Mouse (Mus musculus): ENCODE data around the gene H2-Eb1. TPM values are rescaled to one million over a fixed set of nuclear protein-coding genes. Genes with fewer than 3 reads are reported as not detected.
"Not testable (repeated sequence)": the region's sequence is repeated elsewhere in the genome, so short reads cannot be mapped to it uniquely, and the experiment has no call there.

The H2-Eb1 gene
- total RNA-seq, 1 experiment from 2014 or later = 17.9 TPM

DNA sequence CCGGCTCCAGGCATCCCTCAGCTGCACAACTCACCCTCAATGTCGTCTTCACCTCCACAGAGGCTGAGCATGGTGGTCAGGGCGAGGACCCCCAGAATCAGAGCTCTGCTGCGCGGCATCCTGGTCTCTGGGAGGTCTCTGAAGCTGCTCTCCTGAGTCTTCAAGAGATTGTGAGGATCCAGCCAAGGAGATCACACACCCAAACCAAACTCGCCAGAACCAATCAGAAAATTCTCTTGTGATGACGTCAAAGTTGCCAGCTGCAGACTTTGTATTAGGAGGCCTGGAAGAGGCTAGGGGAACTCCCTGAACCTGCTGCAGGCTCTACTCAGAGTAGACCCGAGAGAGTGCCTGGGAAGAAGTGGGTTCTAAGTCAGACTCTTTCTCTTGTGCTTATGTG is 18.0 kb upstream of the H2-Eb1 start, which contains the start of gene H2-Aa:
Gene H2-Aa, minus strand, starts transcription at position 176 of the 400 bp plus-strand sequence.
- ATAC-seq (replicated peaks; ENCODE audit: low read depth, poor library complexity, severe bottlenecking) = peak; percentile 80

DNA sequence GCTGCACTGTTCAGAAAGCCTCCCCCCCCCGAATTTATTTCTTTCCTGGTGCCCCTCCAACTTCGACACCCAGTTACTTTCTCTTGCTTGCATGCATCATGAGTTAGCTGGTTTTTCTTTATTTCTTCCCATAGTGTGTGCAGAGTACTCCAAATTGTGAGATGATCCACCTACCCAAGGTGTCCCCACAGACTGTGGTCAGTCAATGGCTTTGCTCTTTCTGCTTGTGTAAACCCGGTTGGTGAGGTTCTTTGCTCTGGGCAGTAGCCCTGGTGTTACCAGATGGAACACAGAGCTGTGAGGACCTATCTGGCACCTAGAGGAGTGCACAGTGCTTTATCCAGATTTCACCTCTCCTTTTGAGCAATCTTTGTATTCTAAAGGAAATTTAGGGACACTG is 17.5 kb upstream of the H2-Eb1 start:
- ATAC-seq (replicated peaks; ENCODE audit: low read depth, poor library complexity, severe bottlenecking) = no peak

- peak; percentile 71 for ATAC-seq (replicated peaks; ENCODE audit: low read depth, poor library complexity, severe bottlenecking)
These were observed 14.1 kb upstream of the H2-Eb1 start for GRCm38 (mm10) chr17:34291609-34292008.

- ATAC-seq (replicated peaks; ENCODE audit: low read depth, poor library complexity, severe bottlenecking) = no peak
These were observed 13.1 kb upstream of the H2-Eb1 start for GRCm38 (mm10) chr17:34292570-34292969.

DNA sequence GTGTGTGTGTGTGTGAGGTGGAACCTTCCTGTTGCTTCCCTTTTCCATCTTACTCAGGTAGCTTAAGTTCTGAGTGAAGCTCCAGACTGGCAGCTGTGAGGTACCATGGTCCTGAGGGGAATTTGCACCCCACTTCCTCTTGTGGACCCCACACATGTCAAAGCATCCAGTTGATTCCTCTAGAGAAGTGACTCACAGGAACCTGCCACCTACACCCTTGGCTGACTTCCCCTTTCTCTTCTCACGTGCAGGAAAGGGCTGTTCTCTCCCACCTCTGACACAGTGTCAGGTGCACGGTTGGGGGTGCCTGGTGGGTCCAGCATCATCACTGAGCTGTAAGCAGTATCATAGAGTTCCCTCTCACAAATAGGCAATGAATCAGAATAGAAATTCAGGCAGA is 12.1 kb upstream of the H2-Eb1 start:
- peak; percentile 55 for ATAC-seq (replicated peaks; ENCODE audit: low read depth, poor library complexity, severe bottlenecking)

DNA sequence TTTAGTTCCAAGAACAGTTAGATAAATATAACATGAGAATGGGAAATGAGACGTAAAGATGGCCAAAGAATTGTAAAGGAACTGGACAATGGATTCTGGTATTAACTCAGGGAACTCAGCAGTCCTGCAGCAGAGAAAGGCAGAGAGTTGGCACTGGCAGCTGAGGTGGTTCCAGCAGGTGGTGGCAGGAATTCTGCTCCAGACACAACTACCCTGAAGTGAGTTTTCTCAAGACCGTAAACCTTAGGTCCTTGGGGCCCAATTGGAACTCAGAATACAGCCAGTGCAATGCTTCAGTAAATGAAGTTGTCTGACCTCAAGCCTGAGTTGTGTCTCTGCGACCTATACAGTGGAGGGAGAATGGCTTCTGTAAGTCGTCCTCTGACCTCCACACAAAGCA is 11.4 kb upstream of the H2-Eb1 start:
- no peak for ATAC-seq (replicated peaks; ENCODE audit: low read depth, poor library complexity, severe bottlenecking)

GRCm38 (mm10) chr17:34295307-34295706 is 10.4 kb upstream of the H2-Eb1 start:
- ATAC-seq (replicated peaks; ENCODE audit: low read depth, poor library complexity, severe bottlenecking) = no peak

DNA sequence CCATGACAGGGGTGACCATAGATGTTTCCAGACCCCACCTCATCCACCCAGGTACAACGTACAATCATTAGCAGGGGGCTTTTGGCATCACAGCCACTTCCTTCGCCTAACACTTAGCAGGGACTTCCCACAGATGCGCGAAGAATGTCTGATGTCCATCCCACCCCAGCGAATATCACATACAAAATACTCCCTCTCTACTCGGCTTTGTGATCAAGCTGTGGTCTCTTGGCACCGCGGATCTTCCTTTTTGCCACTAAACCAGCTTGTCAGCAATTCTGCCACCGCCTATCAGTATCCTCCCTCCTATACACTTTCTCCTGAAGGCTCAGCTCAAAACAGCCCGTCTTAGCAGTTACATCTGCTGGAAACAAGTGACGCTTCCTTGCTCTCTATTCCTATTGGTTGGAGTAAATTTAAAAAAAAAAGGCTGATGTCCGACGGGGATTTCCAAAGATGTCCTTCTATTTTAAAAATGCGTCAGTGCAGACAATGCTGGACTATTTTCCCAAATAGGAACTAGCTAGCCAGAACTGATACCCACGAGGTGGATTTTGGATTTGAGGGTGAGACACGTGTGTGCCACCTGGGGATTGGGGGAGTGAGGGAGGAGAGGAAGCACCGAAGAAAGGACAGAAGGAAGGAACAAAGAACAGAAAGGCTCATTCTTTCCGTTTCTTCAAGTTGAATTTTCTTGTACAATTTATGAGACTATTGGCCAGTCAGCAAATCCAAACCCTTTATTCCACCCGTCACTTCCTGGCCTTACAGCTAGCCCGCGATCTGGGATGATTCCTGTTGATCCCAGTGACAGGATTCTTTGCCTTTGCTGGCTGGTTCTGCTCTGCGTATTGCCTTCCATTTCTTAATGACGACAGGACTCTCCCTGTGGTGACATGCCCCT is 9.5 kb upstream of the H2-Eb1 start:
- peak; percentile 67; the same call in 1 of the 2 replicates for ATAC-seq (replicated peaks; ENCODE audit: low read depth, poor library complexity, severe bottlenecking)

- ATAC-seq (replicated peaks; ENCODE audit: low read depth, poor library complexity, severe bottlenecking) = no peak
These were observed 6.3 kb upstream of the H2-Eb1 start for GRCm38 (mm10) chr17:34299356-34299755.

GRCm38 (mm10) chr17:34300071-34300470 is 5.6 kb upstream of the H2-Eb1 start:
- ATAC-seq (replicated peaks; ENCODE audit: low read depth, poor library complexity, severe bottlenecking) = no peak

DNA sequence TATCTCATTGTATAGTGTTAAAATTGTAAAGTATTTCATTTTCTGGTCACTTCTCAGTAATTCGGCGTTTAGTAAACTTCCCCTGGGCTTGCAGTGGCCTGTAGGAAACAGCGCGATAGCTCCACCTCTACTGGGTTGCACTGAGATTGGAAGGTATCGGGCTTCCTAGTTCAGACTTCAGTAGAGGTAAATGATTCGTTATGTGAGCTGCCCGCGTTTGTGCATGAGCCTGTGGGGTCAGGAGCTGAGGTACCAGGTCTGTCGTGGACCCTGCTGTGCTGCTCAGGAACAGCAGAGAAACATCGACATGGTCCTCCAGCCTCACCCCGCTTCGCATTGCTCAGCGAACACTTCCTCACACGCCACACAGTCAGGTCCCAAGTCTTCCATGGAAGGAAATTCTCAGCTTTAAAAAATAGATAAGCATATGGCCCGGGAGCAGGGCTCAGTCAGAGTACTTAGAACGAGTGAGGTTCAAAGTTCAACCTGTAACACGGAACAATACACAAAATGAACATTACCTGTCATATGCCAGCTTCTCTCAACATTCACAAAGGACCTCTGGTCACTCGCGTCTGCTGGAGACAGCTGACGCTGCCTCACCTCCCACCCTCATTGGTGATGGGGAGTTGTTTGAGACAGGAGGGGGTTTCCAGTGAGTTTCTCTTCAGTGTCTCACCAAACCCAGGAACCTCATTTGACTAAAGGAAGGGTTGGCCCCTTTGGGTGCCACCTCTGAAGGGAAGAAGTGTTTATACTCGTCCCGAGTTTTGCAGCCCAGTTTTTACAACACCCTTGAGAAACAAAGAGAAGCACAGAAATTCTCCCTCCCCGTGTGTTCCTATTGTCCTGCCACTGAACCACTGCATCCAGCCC is 4.7 kb upstream of the H2-Eb1 start:
- no peak for ATAC-seq (replicated peaks; ENCODE audit: low read depth, poor library complexity, severe bottlenecking)

- no peak for ATAC-seq (replicated peaks; ENCODE audit: low read depth, poor library complexity, severe bottlenecking)
These were observed 3.9 kb upstream of the H2-Eb1 start for GRCm38 (mm10) chr17:34301670-34302190.

DNA sequence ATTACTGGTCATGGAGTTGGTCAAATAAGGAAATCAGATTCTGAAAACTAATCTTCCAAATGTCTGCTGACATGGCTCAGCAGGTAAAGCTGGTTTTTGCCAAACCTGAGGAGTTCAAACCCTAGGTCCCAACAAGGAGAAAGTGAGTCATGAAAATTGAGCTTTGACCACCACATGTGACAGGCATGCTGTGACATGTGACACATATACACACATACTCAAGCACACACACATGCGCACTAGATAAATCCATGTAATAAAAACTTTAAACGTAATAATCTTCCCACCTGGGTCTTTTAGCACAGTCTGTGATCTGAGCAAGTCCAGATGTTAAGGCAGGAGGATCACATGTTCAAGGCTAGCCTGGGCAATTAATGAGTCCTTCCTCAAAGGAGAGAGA is 1.9 kb upstream of the H2-Eb1 start:
- ATAC-seq (replicated peaks; ENCODE audit: low read depth, poor library complexity, severe bottlenecking) = no peak

DNA sequence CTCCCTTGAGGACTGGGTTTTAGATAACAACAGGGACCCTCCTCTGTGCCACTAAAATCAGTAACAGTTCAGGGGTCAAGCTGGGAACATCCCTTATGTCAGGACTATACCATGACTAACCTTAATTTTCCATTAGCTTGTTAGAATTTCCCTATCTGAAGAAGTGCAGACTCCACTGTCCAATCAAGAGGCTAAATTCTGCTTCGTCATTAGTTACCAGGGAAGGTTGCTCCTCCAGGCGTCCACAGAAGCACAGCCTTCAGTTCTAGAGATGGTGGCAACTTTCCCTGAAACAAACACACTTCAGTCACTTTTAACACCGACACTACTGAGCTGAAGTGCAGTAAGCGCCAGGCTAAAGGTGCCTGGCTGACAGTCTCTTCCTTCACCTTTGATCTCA is 916 bp upstream of the H2-Eb1 start:
- peak; percentile 67 for ATAC-seq (replicated peaks; ENCODE audit: low read depth, poor library complexity, severe bottlenecking)

DNA sequence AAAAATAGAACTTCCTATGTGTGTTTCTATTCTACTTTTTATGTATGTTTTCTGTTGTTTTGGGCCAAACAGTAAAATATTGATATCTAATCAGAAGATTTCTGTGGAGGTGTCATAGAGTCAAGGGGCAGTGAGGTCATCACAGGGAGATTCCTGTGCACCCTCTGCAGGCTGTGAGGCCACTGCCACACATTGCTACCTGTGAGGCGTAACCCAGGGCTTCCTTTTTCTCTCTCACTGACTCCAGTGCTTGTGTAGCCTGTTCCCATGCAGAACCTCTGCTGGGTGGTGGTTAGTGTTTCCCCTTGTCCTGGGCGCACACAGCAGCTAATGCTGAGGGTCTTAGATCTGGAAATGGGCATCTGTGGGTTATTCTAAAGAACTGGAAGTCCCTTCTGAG is 740 bp downstream of the H2-Eb1 start:
- ATAC-seq (replicated peaks; ENCODE audit: low read depth, poor library complexity, severe bottlenecking) = no peak

DNA sequence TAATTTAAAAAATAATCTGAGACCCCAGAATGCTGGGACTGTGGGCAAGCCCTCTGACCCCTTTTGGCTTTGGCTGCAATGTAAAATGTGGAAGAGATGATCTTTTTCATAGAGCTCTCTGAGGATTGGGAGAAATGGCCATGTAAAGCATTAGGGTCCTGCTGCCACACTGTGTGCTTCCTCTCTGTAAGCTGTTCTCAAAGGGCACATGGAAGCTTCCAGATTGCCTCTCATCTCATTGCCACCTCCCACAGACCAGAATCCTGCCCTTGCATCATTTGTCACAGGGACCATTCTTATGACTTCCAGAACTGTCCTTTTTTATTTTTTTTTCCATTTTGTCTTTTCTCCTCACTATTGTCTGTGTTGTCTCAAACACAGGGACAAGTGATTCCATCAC is 1.5 kb downstream of the H2-Eb1 start:
- no peak for ATAC-seq (replicated peaks; ENCODE audit: low read depth, poor library complexity, severe bottlenecking)

DNA sequence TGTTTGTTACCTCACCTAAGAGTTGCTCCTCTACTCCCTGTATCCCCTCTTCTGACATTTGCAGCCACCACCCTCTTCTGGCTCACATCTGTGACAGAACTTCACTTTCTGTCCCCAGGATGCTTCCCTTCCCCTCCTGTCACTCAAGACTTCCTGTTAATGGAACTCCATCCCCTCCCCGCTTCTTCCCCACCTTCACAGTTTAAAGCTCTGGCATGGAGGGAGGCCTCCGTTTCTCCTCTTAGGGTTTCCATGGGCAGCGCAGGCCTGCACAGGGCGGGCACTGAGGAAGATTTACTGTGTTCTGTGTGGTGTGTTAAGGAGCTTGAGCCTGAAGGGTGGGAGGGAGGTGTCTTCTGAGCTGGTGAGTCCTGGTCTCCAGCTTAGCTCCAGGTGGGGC is 2.5 kb downstream of the H2-Eb1 start:
- no peak for ATAC-seq (replicated peaks; ENCODE audit: low read depth, poor library complexity, severe bottlenecking)

- no peak for ATAC-seq (replicated peaks; ENCODE audit: low read depth, poor library complexity, severe bottlenecking)
These were observed 3.6 kb downstream of the H2-Eb1 start for GRCm38 (mm10) chr17:34309225-34309624.

DNA sequence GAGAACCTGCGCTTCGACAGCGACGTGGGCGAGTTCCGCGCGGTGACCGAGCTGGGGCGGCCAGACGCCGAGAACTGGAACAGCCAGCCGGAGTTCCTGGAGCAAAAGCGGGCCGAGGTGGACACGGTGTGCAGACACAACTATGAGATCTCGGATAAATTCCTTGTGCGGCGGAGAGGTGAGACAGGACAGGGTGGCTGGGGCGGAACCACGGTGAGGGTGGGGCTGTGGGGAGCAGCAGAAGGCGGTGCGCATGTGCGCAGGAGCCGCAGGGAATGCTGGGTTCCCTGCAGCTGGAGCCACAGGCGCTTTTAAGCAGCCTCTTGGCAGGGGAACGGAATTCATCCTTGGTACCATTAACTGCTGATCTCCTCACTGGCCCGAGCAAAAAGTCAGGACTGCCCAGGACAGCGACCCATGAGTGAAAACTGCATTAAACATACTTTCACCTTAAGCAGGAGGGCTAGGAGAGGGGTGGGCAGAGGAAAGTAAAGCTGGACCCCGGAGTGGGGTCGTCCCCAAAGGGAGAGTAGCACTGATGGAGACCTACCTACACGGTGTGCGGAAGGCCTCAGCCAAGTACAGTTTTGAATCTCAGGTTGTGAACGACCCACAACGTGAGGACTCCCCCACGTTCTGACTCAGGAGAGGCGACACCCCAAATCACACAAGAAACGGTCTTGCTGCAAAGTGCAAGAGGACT is 4.2 kb downstream of the H2-Eb1 start:
- peak; percentile 53 for ATAC-seq (replicated peaks; ENCODE audit: low read depth, poor library complexity, severe bottlenecking)

GRCm38 (mm10) chr17:34310526-34310925 is 4.9 kb downstream of the H2-Eb1 start:
- ATAC-seq (replicated peaks; ENCODE audit: low read depth, poor library complexity, severe bottlenecking) = not testable (repeated sequence)

Measured in common myeloid progenitor, adult 5-6 weeks (primary cell).